Mouse (Mus musculus): ENCODE measurements around the gene Wwox. TPM values are rescaled to one million over a fixed set of nuclear protein-coding genes. Genes with fewer than 3 reads are reported as not detected.

Gene Wwox
- total and polyA plus RNA-seq, 3 experiments, result 7.8 to 11.5 (median 9.1) TPM

- Histone ChIP-seq H3K4me1 (ENCODE audit: control insufficient read depth in 1 of 2, insufficient read depth in 2 of 2) (no peaks in the 10 kb centered on the region), H3K4me2 (ENCODE audit: insufficient read depth, low read depth, poor library complexity, severe bottlenecking) (no peak overlapping the region), H3K9me3 (replicated peaks; ENCODE audit: low read length) (no peaks in the 10 kb centered on the region), H3K27ac (ENCODE audit: insufficient read depth, low read depth) (no peak overlapping the region), H3K79me2 (replicated peaks; ENCODE audit: control insufficient read depth, extremely low read depth, insufficient read depth, poor library complexity, severe bottlenecking) (no peaks in the 10 kb centered on the region), H3K4me3 (replicated peaks in 1 of 3; ENCODE audit: low read depth in 2 of 3, low read length in 2 of 3, poor library complexity in 1 of 3) (no peak overlapping the region), H3K36me3 (replicated peaks in 1 of 2; ENCODE audit: control insufficient read depth in 1 of 2, insufficient read depth in 1 of 2, low read length in 1 of 2) (no peaks in the 10 kb centered on the region), H3K9ac (ENCODE audit: insufficient read depth, low read depth) (no peak overlapping the region), H3K27me3 (replicated peaks) (no peaks in the 10 kb centered on the region)
- in situ Hi-C loops (cut with MboI; ENCODE audit: low pct_ligation_motif_present, low pct_unique_long_range_greater_than_20kb, low sequenced_read_pairs) (no loop called here), dilution Hi-C loops (cut with MboI; ENCODE audit: extremely low pct_ligation_motif_present, extremely low pct_unique_long_range_greater_than_20kb, low sequenced_read_pairs) (no loop called here)
- DNase-seq (ENCODE audit: extremely low read depth), result no peak
- TF ChIP-seq MAFK (IDR thresholded peaks at IDR 0.05; ENCODE audit: insufficient replicate concordance, low read length) (no peak), ELF1 (IDR thresholded peaks at IDR 0.05; ENCODE audit: low read depth, low read length) (no peak), E2F4 (IDR thresholded peaks at IDR 0.05; ENCODE audit: insufficient replicate concordance, low read depth, low read length) (no peak), CTCF (conservative IDR thresholded peaks at IDR 0.05 in 1 of 2, IDR thresholded peaks at IDR 0.05 in 1 of 2; ENCODE audit: low read depth in 2 of 2, low read length in 2 of 2) (no peak), MYC (IDR thresholded peaks at IDR 0.05; ENCODE audit: low read depth, low read length) (no peak), POLR2A (IDR thresholded peaks at IDR 0.05; ENCODE audit: low read depth, low read length) (no peak), UBTF (IDR thresholded peaks at IDR 0.05; ENCODE audit: low read depth, low read length) (no peak), HCFC1 (IDR thresholded peaks at IDR 0.05; ENCODE audit: low read depth, low read length) (no peak), SIN3A (IDR thresholded peaks at IDR 0.05; ENCODE audit: low read length) (no peak), MAZ (IDR thresholded peaks at IDR 0.05; ENCODE audit: low read depth, low read length) (no peak), ZMIZ1 (IDR thresholded peaks at IDR 0.05; ENCODE audit: low read depth, low read length) (no peak), TBP (conservative IDR thresholded peaks at IDR 0.05; ENCODE audit: low read depth, low read length) (no peak), TCF12 (IDR thresholded peaks at IDR 0.05; ENCODE audit: low read depth, low read length) (no peak), RCOR1 (conservative IDR thresholded peaks at IDR 0.05; ENCODE audit: low read depth, low read length) (no peak), NRF1 (IDR thresholded peaks at IDR 0.05; ENCODE audit: low read depth, low read length) (no peak), NELFE (IDR thresholded peaks at IDR 0.05; ENCODE audit: low read depth, low read length) (no peak)
These were observed 580.2 kb downstream of the Wwox start for GRCm38 (mm10) chr8:115019661-115020060.

GRCm38 (mm10) chr8:115021731-115022130, 582.3 kb downstream of the Wwox start:
- TF ChIP-seq RCOR1 (conservative IDR thresholded peaks at IDR 0.05; ENCODE audit: low read depth, low read length) (no peak), USF2 (conservative IDR thresholded peaks at IDR 0.05; ENCODE audit: low read depth, low read length) (no peak), CTCF (conservative IDR thresholded peaks at IDR 0.05 in 1 of 2, IDR thresholded peaks at IDR 0.05 in 1 of 2; ENCODE audit: low read depth in 2 of 2, low read length in 2 of 2) (no peak), MAFK (IDR thresholded peaks at IDR 0.05; ENCODE audit: insufficient replicate concordance, low read length) (no peak), CHD1 (IDR thresholded peaks at IDR 0.05; ENCODE audit: low read depth, low read length) (no peak), ELF1 (IDR thresholded peaks at IDR 0.05; ENCODE audit: low read depth, low read length) (no peak)
- H3K9ac ChIP-seq (ENCODE audit: insufficient read depth, low read depth), result no peak overlapping the region
- in situ Hi-C loops (cut with MboI; ENCODE audit: low pct_ligation_motif_present, low pct_unique_long_range_greater_than_20kb, low sequenced_read_pairs) (no loop called here), dilution Hi-C loops (cut with MboI; ENCODE audit: extremely low pct_ligation_motif_present, extremely low pct_unique_long_range_greater_than_20kb, low sequenced_read_pairs) (no loop called here)
- no peak overlapping the region for H3K4me2 ChIP-seq (ENCODE audit: insufficient read depth, low read depth, poor library complexity, severe bottlenecking)
- H3K27ac ChIP-seq (ENCODE audit: insufficient read depth, low read depth), result no peak overlapping the region
- H3K36me3 ChIP-seq (replicated peaks in 1 of 2; ENCODE audit: control insufficient read depth in 1 of 2, insufficient read depth in 1 of 2, low read length in 1 of 2), result no peaks in the 10 kb centered on the region
- H3K79me2 ChIP-seq (replicated peaks; ENCODE audit: control insufficient read depth, extremely low read depth, insufficient read depth, poor library complexity, severe bottlenecking), result no peaks in the 10 kb centered on the region
- H3K27me3 ChIP-seq (replicated peaks), result no peaks in the 10 kb centered on the region
- H3K4me3 ChIP-seq (replicated peaks in 1 of 3; ENCODE audit: low read depth in 2 of 3, low read length in 2 of 3, poor library complexity in 1 of 3), result no peak overlapping the region
- no peaks in the 10 kb centered on the region for H3K9me3 ChIP-seq (replicated peaks; ENCODE audit: low read length)
- DNase-seq (ENCODE audit: extremely low read depth), result no peak
- H3K4me1 ChIP-seq (ENCODE audit: control insufficient read depth in 1 of 2, insufficient read depth in 2 of 2), result no peaks in the 10 kb centered on the region
